Comparison of ENCODE assay signal across 11 mouse cellular contexts in the genomic region with DNA sequence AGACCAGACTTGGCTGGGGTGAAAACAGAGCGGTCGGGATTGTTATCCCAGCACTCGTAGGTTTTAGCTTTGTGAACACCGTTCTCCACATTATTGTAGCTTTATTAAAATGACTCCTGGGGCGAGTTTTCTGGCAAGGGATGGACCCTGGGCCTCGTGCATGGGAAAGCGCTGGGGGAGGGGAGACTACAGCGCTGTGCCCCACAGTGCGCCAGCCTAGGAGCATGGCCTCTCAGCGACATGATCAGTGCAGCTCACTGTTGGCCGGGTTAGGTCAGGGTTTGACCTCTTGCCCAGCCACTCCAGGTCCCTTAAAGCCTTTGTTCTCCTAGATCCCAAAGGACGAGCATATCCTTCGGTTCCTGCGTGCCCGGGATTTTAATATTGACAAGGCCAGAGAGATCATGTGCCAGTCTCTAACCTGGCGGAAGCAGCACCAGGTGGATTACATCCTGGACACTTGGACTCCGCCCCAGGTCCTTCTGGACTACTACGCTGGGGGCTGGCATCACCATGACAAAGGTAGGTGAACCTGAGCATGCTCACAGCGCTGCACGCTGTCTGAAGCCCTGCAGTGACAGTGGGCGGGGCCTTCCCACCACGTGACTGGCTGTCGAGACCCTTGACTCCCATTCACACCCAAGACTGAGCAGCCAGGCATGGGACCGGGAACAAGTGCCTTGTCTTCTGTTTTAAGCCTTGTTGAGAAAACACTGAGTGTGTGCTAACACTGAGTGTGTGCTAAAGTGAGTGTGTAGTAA. TPM values are rescaled to one million over a fixed set of nuclear protein-coding genes. Genes with fewer than 3 reads are reported as not detected.
DNase-seq lines count a peak whose midpoint lies in the region; ATAC-seq and TF ChIP-seq lines count a peak whose summit lies in the region.
"Had no signal": no experiment of that assay in that cellular context is flagged by ENCODE, and none has a peak within 500 bp of the region (broad histone marks: within the 10 kb centered on the region; RNA-seq: fewer than 3 reads in every experiment).

No protein-coding gene starts in this region.

- in situ Hi-C loops in CH12.LX (cut with MboI; ENCODE audit: low pct_ligation_motif_present, low pct_unique_long_range_greater_than_20kb, low sequenced_read_pairs) = no loop called here

- dilution Hi-C loops in CH12.LX (cut with MboI; ENCODE audit: extremely low pct_ligation_motif_present, extremely low pct_unique_long_range_greater_than_20kb, low sequenced_read_pairs) = no loop called here

- H3K27ac ChIP-seq in forebrain, embryonic 10.5 days = peak overlapping the region; percentile 16; the same call in 1 of the 2 replicates
- no peak overlapping the region for H3K27ac ChIP-seq in forebrain, embryonic 16.5 days (ENCODE audit: low read length)
- H3K27ac ChIP-seq in CH12.LX (ENCODE audit: insufficient read depth, low read depth) = no peak overlapping the region
- H3K27ac ChIP-seq in lung, embryonic 15.5 days = no peak overlapping the region
- H3K27ac ChIP-seq: heart, embryonic 13.5 days had no signal

- TF ChIP-seq RAD21 in CH12.LX (IDR thresholded peaks at IDR 0.05; ENCODE audit: low read depth, low read length) = no peak

- 57% methylated on average over 24 of the region's 24 CpGs for WGBS in forebrain, embryonic 10.5 days
- WGBS in forebrain, embryonic 16.5 days = 57% methylated on average over 24 of the region's 24 CpGs
- WGBS in lung, embryonic 15.5 days = 62% methylated on average over 24 of the region's 24 CpGs

- TF ChIP-seq EP300 in CH12.LX (IDR thresholded peaks at IDR 0.05; ENCODE audit: low read length) = no peak

- H3K27me3 ChIP-seq in forebrain, embryonic 10.5 days (ENCODE audit: poor library complexity, severe bottlenecking) = no peaks in the 10 kb centered on the region
- no peaks in the 10 kb centered on the region for H3K27me3 ChIP-seq in forebrain, embryonic 16.5 days (replicated peaks; ENCODE audit: control insufficient read depth, insufficient read depth, low read length)
- H3K27me3 ChIP-seq in CH12.LX (replicated peaks) = no peaks in the 10 kb centered on the region
- H3K27me3 ChIP-seq in lung, embryonic 15.5 days = no peaks in the 10 kb centered on the region
- H3K27me3 ChIP-seq: heart, embryonic 13.5 days had no signal

- H3K36me3 ChIP-seq in forebrain, embryonic 10.5 days (replicated peaks) = peaks cover 98% of the 10 kb centered on the region
- peaks cover 65% of the 10 kb centered on the region for H3K36me3 ChIP-seq in forebrain, embryonic 16.5 days (ENCODE audit: control insufficient read depth, insufficient read depth)
- H3K36me3 ChIP-seq in CH12.LX (replicated peaks in 1 of 2; ENCODE audit: control insufficient read depth in 1 of 2, insufficient read depth in 1 of 2, low read length in 1 of 2) = peaks cover 70 to 93% of the 10 kb centered on the region in 2 experiments
- H3K36me3 ChIP-seq in lung, embryonic 15.5 days = peaks cover 97% of the 10 kb centered on the region

- no peaks in the 10 kb centered on the region for H3K79me2 ChIP-seq in CH12.LX (replicated peaks; ENCODE audit: control insufficient read depth, extremely low read depth, insufficient read depth, poor library complexity, severe bottlenecking)

- DNase-seq in forebrain, embryonic 10.5 days (ENCODE audit: extremely low spot score, low spot score) = no peak
- DNase-seq in CH12.LX (ENCODE audit: extremely low read depth) = no peak
- DNase-seq in brain, adult 2 months (ENCODE audit: low read depth, low spot score) = peak; percentile 69
- no peak for DNase-seq in retina, embryonic 14.5 days (ENCODE audit: low spot score)
- DNase-seq in spleen, postnatal 36 days (ENCODE audit: low spot score in 2 of 2) = no peak
- DNase-seq in thymus, postnatal 10 days (ENCODE audit: low spot score in 2 of 2) = no peak
- DNase-seq: lung, embryonic 14.5 days; thymus, postnatal 14 days had no signal

- H3K9me3 ChIP-seq in forebrain, embryonic 10.5 days = no peaks in the 10 kb centered on the region
- no peaks in the 10 kb centered on the region for H3K9me3 ChIP-seq in forebrain, embryonic 16.5 days (ENCODE audit: control insufficient read depth, low read length)
- H3K9me3 ChIP-seq in CH12.LX (replicated peaks; ENCODE audit: low read length) = no peaks in the 10 kb centered on the region
- H3K9me3 ChIP-seq in lung, embryonic 15.5 days = no peaks in the 10 kb centered on the region
- H3K9me3 ChIP-seq: heart, embryonic 13.5 days had no signal

- peaks cover 34% of the 10 kb centered on the region for H3K4me1 ChIP-seq in forebrain, embryonic 10.5 days
- H3K4me1 ChIP-seq in forebrain, embryonic 16.5 days (replicated peaks; ENCODE audit: control insufficient read depth, insufficient read depth, low read length) = no peaks in the 10 kb centered on the region
- H3K4me1 ChIP-seq in CH12.LX (ENCODE audit: control insufficient read depth in 1 of 2, insufficient read depth in 2 of 2) = peaks cover 31 to 55% of the 10 kb centered on the region in 2 experiments
- peaks cover 8% of the 10 kb centered on the region for H3K4me1 ChIP-seq in lung, embryonic 15.5 days

- no peak for ATAC-seq in forebrain, embryonic 16.5 days
- peak; percentile 31; the same call in 1 of the 2 replicates for ATAC-seq in lung, embryonic 15.5 days (ENCODE audit: borderline replicate concordance, extremely low read depth, low FRiP score, low TSS enrichment)

- no peak for TF ChIP-seq CTCF in CH12.LX (conservative IDR thresholded peaks at IDR 0.05 in 1 of 2, IDR thresholded peaks at IDR 0.05 in 1 of 2; ENCODE audit: low read depth in 2 of 2, low read length in 2 of 2)

- no peak overlapping the region for H3K4me3 ChIP-seq in forebrain, embryonic 10.5 days
- no peak overlapping the region for H3K4me3 ChIP-seq in forebrain, embryonic 16.5 days (replicated peaks; ENCODE audit: low read length)
- H3K4me3 ChIP-seq in CH12.LX (replicated peaks in 1 of 3; ENCODE audit: low read depth in 2 of 3, low read length in 2 of 3, poor library complexity in 1 of 3) = no peak overlapping the region
- H3K4me3 ChIP-seq in lung, embryonic 15.5 days = no peak overlapping the region
- H3K4me3 ChIP-seq: heart, embryonic 13.5 days had no signal

- TF ChIP-seq POLR2A in CH12.LX (IDR thresholded peaks at IDR 0.05; ENCODE audit: low read depth, low read length) = no peak

- H3K4me2 ChIP-seq in forebrain, embryonic 16.5 days (ENCODE audit: low read length) = no peak overlapping the region
- no peak overlapping the region for H3K4me2 ChIP-seq in CH12.LX (ENCODE audit: insufficient read depth, low read depth, poor library complexity, severe bottlenecking)
- H3K4me2 ChIP-seq in lung, embryonic 15.5 days = no peak overlapping the region
- H3K4me2 ChIP-seq: heart, embryonic 13.5 days; lung, embryonic 14.5 days had no signal

- no peak overlapping the region for H3K9ac ChIP-seq in forebrain, embryonic 16.5 days (replicated peaks; ENCODE audit: low read depth, low read length)
- no peak overlapping the region for H3K9ac ChIP-seq in CH12.LX (ENCODE audit: insufficient read depth, low read depth)
- H3K9ac ChIP-seq in lung, embryonic 15.5 days = no peak overlapping the region
- H3K9ac ChIP-seq: heart, embryonic 13.5 days; lung, embryonic 14.5 days had no signal

TF ChIP-seq in CH12.LX, 34 proteins besides CTCF, POLR2A, EP300 and RAD21:
- TF ChIP-seq HCFC1 (IDR thresholded peaks at IDR 0.05; ENCODE audit: low read depth, low read length) (no peak), NRF1 (IDR thresholded peaks at IDR 0.05; ENCODE audit: low read depth, low read length) (0 out of 2 replicates have a peak, but pooled peaks have one; percentile 30)

RNA-seq across cellular contexts. Expression of gene Sec14l1, which starts 32.0 kb away (rescaled TPM):
- polyA plus RNA-seq in forebrain, embryonic 10.5 days (2016; fragmentation: Nextera tagmentation; extraction: Ambion mirVana) = 44.3 and 46.7 TPM in 2 replicates
- polyA plus RNA-seq in forebrain, embryonic 16.5 days (2015; fragmentation: Nextera tagmentation; extraction: Ambion mirVana) = 76.9 and 83.7 TPM in 2 replicates
- 17.9 and 28.2 TPM in 2 replicates for total RNA-seq in CH12.LX (2012; rRNA removed)
- total RNA-seq in CH12.LX (2014; rRNA removed) = 17.5 and 18.5 TPM in 2 replicates
- 20.6 and 21.5 TPM in 2 replicates for polyA plus RNA-seq in CH12.LX (2012; ENCODE audit: insufficient read length, low read depth)
- polyA plus RNA-seq in lung, embryonic 15.5 days (2015; fragmentation: Nextera tagmentation; extraction: Ambion mirVana) = 68.9 and 73.9 TPM in 2 replicates

RNA-seq across cellular contexts. Expression of gene Sept9, which starts 52.5 kb away (rescaled TPM):
- 206 and 211 TPM in 2 replicates for polyA plus RNA-seq in forebrain, embryonic 10.5 days (2016; fragmentation: Nextera tagmentation; extraction: Ambion mirVana)
- 120 and 128 TPM in 2 replicates for polyA plus RNA-seq in forebrain, embryonic 16.5 days (2015; fragmentation: Nextera tagmentation; extraction: Ambion mirVana)
- total RNA-seq in CH12.LX (2012; rRNA removed) = 118 and 128 TPM in 2 replicates
- total RNA-seq in CH12.LX (2014; rRNA removed) = 47.6 and 48.6 TPM in 2 replicates
- 102 and 110 TPM in 2 replicates for polyA plus RNA-seq in CH12.LX (2012; ENCODE audit: insufficient read length, low read depth)
- polyA plus RNA-seq in lung, embryonic 15.5 days (2015; fragmentation: Nextera tagmentation; extraction: Ambion mirVana) = 141 and 145 TPM in 2 replicates
